ENCODE assay signal across 19 mouse cellular contexts in the genomic region with DNA sequence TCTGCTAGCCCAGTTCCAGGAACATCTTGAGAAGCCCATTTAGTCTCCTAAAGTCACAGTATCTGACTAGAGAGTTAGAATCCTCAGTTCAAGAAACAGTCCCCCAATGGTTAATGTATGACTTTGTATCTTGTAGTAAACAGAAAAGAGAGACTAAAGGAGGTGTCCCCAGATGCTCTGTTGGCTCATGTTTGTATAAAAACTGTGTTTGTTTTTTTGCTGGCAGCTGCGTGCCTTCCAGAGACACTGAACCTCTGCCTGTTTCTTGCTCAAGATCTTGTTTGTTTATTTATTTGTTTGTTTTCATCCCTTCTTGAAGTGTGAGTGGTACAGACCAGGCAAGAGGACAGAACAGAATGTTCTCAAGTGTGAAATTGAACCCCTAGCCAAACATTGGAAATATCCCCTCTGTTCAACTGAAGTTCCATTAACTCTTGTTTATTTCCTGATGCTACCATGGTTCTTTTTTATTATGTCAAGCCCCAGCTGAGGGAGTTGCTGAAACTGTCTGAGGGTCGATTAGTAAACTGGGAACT.
"Had no signal": no experiment of that assay in that cellular context is flagged by ENCODE, and none has a peak within 500 bp of the region (broad histone marks: within the 10 kb centered on the region; RNA-seq: fewer than 3 reads in every experiment).

No protein-coding gene starts in this region.

- H3K36me3 ChIP-seq: intestine, embryonic 15.5 days; limb, embryonic 10.5 days; limb, embryonic 13.5 days; liver, embryonic 12.5 days; liver, embryonic 15.5 days; midbrain, embryonic 12.5 days; midbrain, embryonic 15.5 days; neural tube, embryonic 12.5 days; neural tube, embryonic 15.5 days; stomach, embryonic 15.5 days had no signal

- H3K27me3 ChIP-seq: intestine, embryonic 15.5 days; limb, embryonic 13.5 days; liver, embryonic 12.5 days; liver, embryonic 15.5 days; midbrain, embryonic 12.5 days; midbrain, embryonic 15.5 days; neural tube, embryonic 12.5 days; neural tube, embryonic 15.5 days; stomach, embryonic 15.5 days had no signal

- H3K9me3 ChIP-seq: intestine, embryonic 15.5 days; limb, embryonic 10.5 days; limb, embryonic 13.5 days; liver, embryonic 12.5 days; liver, embryonic 15.5 days; midbrain, embryonic 12.5 days; midbrain, embryonic 15.5 days; neural tube, embryonic 12.5 days; neural tube, embryonic 15.5 days; stomach, embryonic 15.5 days had no signal

- H3K9ac ChIP-seq: intestine, embryonic 15.5 days; limb, embryonic 13.5 days; liver, embryonic 12.5 days; liver, embryonic 15.5 days; midbrain, embryonic 12.5 days; midbrain, embryonic 15.5 days; neural tube, embryonic 12.5 days; neural tube, embryonic 15.5 days; stomach, embryonic 15.5 days had no signal

- H3K4me1 ChIP-seq: intestine, embryonic 15.5 days; liver, embryonic 12.5 days; liver, embryonic 15.5 days; midbrain, embryonic 12.5 days; midbrain, embryonic 15.5 days; neural tube, embryonic 12.5 days; neural tube, embryonic 15.5 days; stomach, embryonic 15.5 days had no signal

- H3K4me2 ChIP-seq: intestine, embryonic 15.5 days; limb, embryonic 13.5 days; liver, embryonic 12.5 days; liver, embryonic 15.5 days; midbrain, embryonic 12.5 days; midbrain, embryonic 15.5 days; neural tube, embryonic 12.5 days; neural tube, embryonic 15.5 days; stomach, embryonic 15.5 days had no signal

- H3K4me3 ChIP-seq: intestine, embryonic 15.5 days; limb, embryonic 10.5 days; limb, embryonic 13.5 days; liver, embryonic 12.5 days; liver, embryonic 15.5 days; midbrain, embryonic 12.5 days; midbrain, embryonic 15.5 days; neural tube, embryonic 12.5 days; neural tube, embryonic 15.5 days; stomach, embryonic 15.5 days had no signal

- H3K27ac ChIP-seq: intestine, embryonic 15.5 days; kidney, postnatal 0 days; limb, embryonic 10.5 days; limb, embryonic 13.5 days; liver, embryonic 12.5 days; liver, embryonic 15.5 days; macrophage; midbrain, embryonic 12.5 days; midbrain, embryonic 15.5 days; neural tube, embryonic 12.5 days; neural tube, embryonic 15.5 days; stomach, embryonic 15.5 days had no signal

- DNase-seq: kidney, adult 11 months; kidney, postnatal 25 days; liver; right cerebral cortex, adult 18-20 months; right cerebral cortex, postnatal 14 days; right cerebral cortex, postnatal 4 days; thymus, postnatal 25 days had no signal

- ATAC-seq: intestine, embryonic 15.5 days; liver, embryonic 12.5 days; midbrain, embryonic 15.5 days had no signal
